Mouse (Mus musculus): ENCODE results near the gene Ccdc180. TPM values are rescaled to one million over a fixed set of nuclear protein-coding genes. Genes with fewer than 3 reads are reported as not detected.

Gene Ccdc180
- polyA plus RNA-seq, 1 experiment from 2014 or later, result 0.04 TPM

GRCm38 (mm10) chr4:45971806-45972447 lies 81.8 kb downstream of the Ccdc180 start:
- Histone ChIP-seq H3K36me3 (ENCODE audit: inconsistent target) (peaks cover 6% of the 10 kb centered on the region; the same call in 1 of the 2 replicates), H3K79me2 (ENCODE audit: inconsistent target) (peaks cover 43% of the 10 kb centered on the region), H3K27ac (no peak overlapping the region), H3K4me3 (ENCODE audit: inconsistent target) (peak overlapping the region; percentile 7; the same call in 1 of the 2 replicates)
- WGBS (ENCODE audit: missing documents), result under 1% methylated on average over 49 of the region's 51 CpGs

GRCm38 (mm10) chr4:45972448-45972854 lies 82.3 kb downstream of the Ccdc180 start:
- peak overlapping the region; percentile 28; the same call in 1 of the 2 replicates for H3K27ac ChIP-seq

GRCm38 (mm10) chr4:45972951-45973350 lies 82.8 kb downstream of the Ccdc180 start:
- WGBS (ENCODE audit: missing documents), result 40% methylated on average over 9 of the region's 9 CpGs
- H3K4me3 ChIP-seq (ENCODE audit: inconsistent target), result peak overlapping the region; percentile 72
- H3K36me3 ChIP-seq (ENCODE audit: inconsistent target), result peaks cover 6% of the 10 kb centered on the region; the same call in 1 of the 2 replicates
- peaks cover 54% of the 10 kb centered on the region for H3K79me2 ChIP-seq (ENCODE audit: inconsistent target)
- H3K27ac ChIP-seq, result peak overlapping the region; percentile 28; the same call in 1 of the 2 replicates

More at GRCm38 (mm10) chr4:45972448-45972854, 82.3 kb downstream of the Ccdc180 start:
- WGBS (ENCODE audit: missing documents), result 1% methylated on average over 42 of the region's 53 CpGs
- H3K79me2 ChIP-seq (ENCODE audit: inconsistent target), result peaks cover 49% of the 10 kb centered on the region
- H3K4me3 ChIP-seq (ENCODE audit: inconsistent target), result peak overlapping the region; percentile 72
- peaks cover 6% of the 10 kb centered on the region; the same call in 1 of the 2 replicates for H3K36me3 ChIP-seq (ENCODE audit: inconsistent target)

- Histone ChIP-seq H3K79me2 (ENCODE audit: inconsistent target) (peaks cover 85% of the 10 kb centered on the region), H3K36me3 (ENCODE audit: inconsistent target) (peaks cover 6% of the 10 kb centered on the region; the same call in 1 of the 2 replicates)
Measured at GRCm38 (mm10) chr4:45976931-45977667, 87.0 kb downstream of the Ccdc180 start.

GRCm38 (mm10) chr4:45979916-45980315 lies 89.8 kb downstream of the Ccdc180 start:
- H3K36me3 ChIP-seq (ENCODE audit: inconsistent target), result peaks cover 9% of the 10 kb centered on the region; the same call in 1 of the 2 replicates
- peaks cover 90% of the 10 kb centered on the region for H3K79me2 ChIP-seq (ENCODE audit: inconsistent target)
- no peak overlapping the region for H3K27ac ChIP-seq
- no peak overlapping the region for H3K4me3 ChIP-seq (ENCODE audit: inconsistent target)
- WGBS (ENCODE audit: missing documents), result 95% methylated on average over 2 of the region's 2 CpGs

More at GRCm38 (mm10) chr4:45976931-45977667, 87.0 kb downstream of the Ccdc180 start:
- 90% methylated on average over 6 of the region's 6 CpGs for WGBS (ENCODE audit: missing documents)
- no peak overlapping the region for H3K27ac ChIP-seq
- H3K4me3 ChIP-seq (ENCODE audit: inconsistent target), result no peak overlapping the region

GRCm38 (mm10) chr4:45981054-45981453 lies 91.0 kb downstream of the Ccdc180 start:
- H3K36me3 ChIP-seq (ENCODE audit: inconsistent target), result peaks cover 3% of the 10 kb centered on the region; the same call in 1 of the 2 replicates
- H3K27ac ChIP-seq, result peak overlapping the region; percentile 61
- H3K4me3 ChIP-seq (ENCODE audit: inconsistent target), result no peak overlapping the region
- peaks cover 90% of the 10 kb centered on the region for H3K79me2 ChIP-seq (ENCODE audit: inconsistent target)

GRCm38 (mm10) chr4:45990427-45991135 lies 100.5 kb downstream of the Ccdc180 start:
- Histone ChIP-seq H3K27ac (no peak overlapping the region), H3K36me3 (ENCODE audit: inconsistent target) (peaks cover 82% of the 10 kb centered on the region), H3K4me3 (ENCODE audit: inconsistent target) (no peak overlapping the region), H3K79me2 (ENCODE audit: inconsistent target) (peaks cover 25% of the 10 kb centered on the region)
- 89% methylated on average over 6 of the region's 6 CpGs for WGBS (ENCODE audit: missing documents)

- Histone ChIP-seq H3K27ac (no peak overlapping the region), H3K4me3 (ENCODE audit: inconsistent target) (no peak overlapping the region), H3K36me3 (ENCODE audit: inconsistent target) (peaks cover 87% of the 10 kb centered on the region), H3K79me2 (ENCODE audit: inconsistent target) (no peaks in the 10 kb centered on the region)
- WGBS (ENCODE audit: missing documents), result 100% methylated on average over 4 of the region's 4 CpGs
Measured at GRCm38 (mm10) chr4:45998536-45998935, 108.4 kb downstream of the Ccdc180 start.

Other genes with a start within 250 kb of the Ccdc180 start
- gene Aldh1b1, start 91.3 kb upstream of the Ccdc180 start, polyA plus RNA-seq (2018), result 5.7 to 8.5 TPM (median 8.3 TPM) in 3 replicates
- not detected in 3 replicates for gene Igfbpl1, start 63.4 kb upstream of the Ccdc180 start, polyA plus RNA-seq (2018)
- 3.8 to 6.1 TPM (median 5.7 TPM) in 3 replicates for gene Stra6l, start 41.6 kb upstream of the Ccdc180 start, polyA plus RNA-seq (2018)
- gene Tdrd7, start 75.0 kb downstream of the Ccdc180 start, polyA plus RNA-seq (2018), result 30.7 to 69.3 TPM (median 53.8 TPM) in 3 replicates
- gene Tmod1, start 148.6 kb downstream of the Ccdc180 start, polyA plus RNA-seq (2018), result 5.2 to 16.5 TPM (median 13.3 TPM) in 3 replicates
- 23.8 to 37.1 TPM (median 27.7 TPM) in 3 replicates for gene Ncbp1, start 248.3 kb downstream of the Ccdc180 start, polyA plus RNA-seq (2018)
- 23.3 to 28.6 TPM (median 24.8 TPM) in 3 replicates for gene Tstd2, start 248.4 kb downstream of the Ccdc180 start, polyA plus RNA-seq (2018)